Mouse (Mus musculus) left cerebral cortex, postnatal 4 days (tissue): ENCODE measurements around the gene Zfp827. TPM values are rescaled to one million over a fixed set of nuclear protein-coding genes. Genes with fewer than 3 reads are reported as not detected.

Experiments
- DNase-seq: peaks from one replicate; pipeline ENCODE4 v3.0.0-alpha.2; 2022
- intact Hi-C: fragments of 180-260 bp; cut with DNase I; formaldehyde crosslinking; loops from one replicate; pipeline ENCODE4 v1.15.1; 2025
- total RNA-seq, 2 experiments: library from RNA; stranded (reverse); gene quantifications; 2 replicates each; pipeline ENCODE4 v1.2.3; 2021

Gene Zfp827
- total RNA-seq = 10 to 100 TPM; 29.9 to 30.2 TPM

DNA sequence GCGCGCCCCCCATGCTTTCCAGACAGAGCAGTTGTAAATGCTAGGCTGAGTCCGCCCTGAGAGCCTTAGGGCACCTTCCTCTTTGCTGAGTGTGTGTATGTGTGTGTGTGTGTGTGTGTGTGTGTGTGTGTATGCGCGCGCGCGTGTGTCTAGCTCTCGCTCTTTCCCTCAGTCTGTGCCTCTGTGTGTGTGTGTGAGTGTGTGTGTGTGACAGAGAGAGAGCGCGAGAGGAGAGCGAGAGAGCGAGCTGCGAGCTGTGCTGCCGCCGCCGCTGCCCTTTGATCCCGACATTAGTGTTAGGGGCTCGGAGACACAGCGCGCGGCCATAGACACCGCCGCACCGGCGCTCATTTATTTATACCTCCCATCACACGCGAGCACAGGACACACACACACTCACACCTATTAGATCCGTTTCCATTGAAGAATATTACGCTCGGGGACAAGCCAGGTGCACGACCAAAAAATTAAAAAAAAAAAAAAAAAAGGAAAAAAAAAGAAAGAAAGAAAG lies at the start of gene Zfp827:
Gene Zfp827 (plus strand): TSS at position 461 of the 511 bp plus-strand sequence.
- intact Hi-C loops = loop anchor here (5.0 kb wide), 1 partner anchor 264 kb away; the partner anchor contains the start of gene Mmaa
- peak; percentile 80 for DNase-seq

DNA sequence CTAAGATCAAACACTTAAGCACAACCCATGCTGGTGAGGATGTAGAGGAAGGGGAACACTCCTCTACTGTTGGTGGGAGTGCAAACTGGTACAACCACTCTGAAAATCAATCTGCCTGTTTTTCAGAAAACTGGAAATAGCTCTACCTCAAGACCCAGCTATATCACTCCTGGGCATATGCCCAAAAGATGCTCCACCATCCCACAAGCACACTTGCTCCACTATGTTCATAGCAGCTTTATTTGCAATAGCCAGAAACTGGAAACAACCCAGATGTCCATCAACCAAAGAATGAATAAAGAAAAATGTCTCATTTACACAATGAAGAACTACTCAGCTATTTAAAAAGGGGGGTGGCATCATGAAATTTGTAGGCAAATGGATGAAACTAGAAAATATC lies 23.9 kb upstream of the Zfp827 start:
- intact Hi-C loops = no loop called here
- DNase-seq = no peak

GRCm38 (mm10) chr8:79015061-79015460 lies 13.2 kb upstream of the Zfp827 start:
- intact Hi-C loops = no loop called here
- DNase-seq = no peak

DNA sequence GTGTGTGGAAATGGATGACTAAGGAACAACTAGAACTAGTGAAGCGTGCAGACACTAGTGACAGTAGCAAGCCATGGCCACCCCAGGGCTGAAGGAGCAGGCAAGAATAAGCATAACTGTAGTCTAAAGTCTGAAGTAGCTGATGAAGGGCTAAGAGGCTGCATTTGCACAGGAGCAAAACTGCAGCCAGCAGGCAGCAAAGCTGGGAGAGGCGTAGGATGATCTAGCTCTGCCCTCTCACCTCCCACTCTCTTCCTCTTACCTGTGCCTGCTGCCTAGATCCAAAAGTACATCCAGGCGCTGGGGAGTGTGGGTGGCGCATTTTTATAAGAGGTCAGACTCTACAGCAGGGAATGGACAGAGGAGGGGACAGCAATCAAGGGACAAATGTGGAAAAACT lies 12.2 kb upstream of the Zfp827 start:
- intact Hi-C loops = no loop called here
- DNase-seq = no peak

- intact Hi-C loops = no loop called here
- no peak for DNase-seq
These were observed 11.7 kb upstream of the Zfp827 start for GRCm38 (mm10) chr8:79016583-79016982.

- intact Hi-C loops = no loop called here
- no peak for DNase-seq
These were observed 4.3 kb upstream of the Zfp827 start for GRCm38 (mm10) chr8:79023922-79024321.

GRCm38 (mm10) chr8:79027319-79027718 lies 918 bp upstream of the Zfp827 start:
- DNase-seq = no peak
- intact Hi-C loops = loop anchor here (5.0 kb wide), 1 partner anchor 265 kb away; the partner anchor contains the start of gene Mmaa

- peak; percentile 59 for DNase-seq
- intact Hi-C loops = loop anchor here (5.0 kb wide), 1 partner anchor 264 kb away; the partner anchor contains the start of gene Mmaa
These were observed 531 bp downstream of the Zfp827 start for GRCm38 (mm10) chr8:79028541-79029395.

DNA sequence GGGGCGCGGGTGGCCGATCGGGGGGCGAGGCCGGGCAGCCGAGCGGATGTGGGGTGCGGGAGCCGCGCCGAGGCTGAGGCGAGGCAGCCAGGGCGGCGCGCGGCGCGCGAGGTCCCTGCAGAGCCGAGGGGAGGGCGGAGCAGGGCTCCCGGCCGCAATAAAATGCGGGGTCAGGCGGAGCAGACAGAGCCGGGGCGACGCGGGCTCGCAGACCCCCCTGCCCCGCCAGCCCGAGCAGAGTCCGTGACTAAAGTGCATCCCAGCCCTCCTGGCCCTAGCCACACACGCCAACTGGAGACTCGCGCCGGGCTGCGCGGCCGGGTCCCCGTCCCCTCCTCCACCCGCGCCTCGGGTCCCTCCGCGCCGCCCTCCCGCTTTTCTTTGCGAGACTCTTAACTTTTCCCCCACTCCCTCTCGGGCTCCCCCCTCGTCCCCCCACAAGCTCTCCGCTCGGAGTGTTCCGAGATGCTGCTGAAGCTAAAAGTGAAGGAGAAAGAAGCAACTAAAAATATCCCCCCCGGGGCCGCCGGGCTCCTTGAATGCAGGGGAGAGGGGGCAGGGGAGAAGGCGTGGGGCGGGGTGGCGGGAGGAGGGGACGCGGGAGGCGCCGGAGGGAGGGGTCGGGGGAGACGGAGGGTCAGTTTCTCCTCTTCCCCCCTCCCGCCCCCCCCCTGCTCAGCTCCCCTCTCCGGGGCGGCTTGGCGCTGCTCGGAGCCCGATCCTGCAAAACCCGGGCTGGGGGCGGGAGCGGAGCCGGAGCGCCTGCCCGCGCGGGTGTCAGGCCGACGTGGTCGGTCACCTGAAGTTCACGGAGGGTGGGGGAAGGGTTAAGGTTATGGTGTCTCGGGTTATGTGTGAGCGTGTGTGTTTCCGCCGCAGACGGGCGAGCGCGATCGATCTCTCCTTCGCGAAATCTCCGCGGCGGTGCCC lies 1.4 kb downstream of the Zfp827 start:
- DNase-seq = peak; percentile 84
- intact Hi-C loops = loop anchor here (5.0 to 10.0 kb wide), 3 partner anchors 53 to 263 kb away; partner anchors contain the start of gene Mmaa

DNA sequence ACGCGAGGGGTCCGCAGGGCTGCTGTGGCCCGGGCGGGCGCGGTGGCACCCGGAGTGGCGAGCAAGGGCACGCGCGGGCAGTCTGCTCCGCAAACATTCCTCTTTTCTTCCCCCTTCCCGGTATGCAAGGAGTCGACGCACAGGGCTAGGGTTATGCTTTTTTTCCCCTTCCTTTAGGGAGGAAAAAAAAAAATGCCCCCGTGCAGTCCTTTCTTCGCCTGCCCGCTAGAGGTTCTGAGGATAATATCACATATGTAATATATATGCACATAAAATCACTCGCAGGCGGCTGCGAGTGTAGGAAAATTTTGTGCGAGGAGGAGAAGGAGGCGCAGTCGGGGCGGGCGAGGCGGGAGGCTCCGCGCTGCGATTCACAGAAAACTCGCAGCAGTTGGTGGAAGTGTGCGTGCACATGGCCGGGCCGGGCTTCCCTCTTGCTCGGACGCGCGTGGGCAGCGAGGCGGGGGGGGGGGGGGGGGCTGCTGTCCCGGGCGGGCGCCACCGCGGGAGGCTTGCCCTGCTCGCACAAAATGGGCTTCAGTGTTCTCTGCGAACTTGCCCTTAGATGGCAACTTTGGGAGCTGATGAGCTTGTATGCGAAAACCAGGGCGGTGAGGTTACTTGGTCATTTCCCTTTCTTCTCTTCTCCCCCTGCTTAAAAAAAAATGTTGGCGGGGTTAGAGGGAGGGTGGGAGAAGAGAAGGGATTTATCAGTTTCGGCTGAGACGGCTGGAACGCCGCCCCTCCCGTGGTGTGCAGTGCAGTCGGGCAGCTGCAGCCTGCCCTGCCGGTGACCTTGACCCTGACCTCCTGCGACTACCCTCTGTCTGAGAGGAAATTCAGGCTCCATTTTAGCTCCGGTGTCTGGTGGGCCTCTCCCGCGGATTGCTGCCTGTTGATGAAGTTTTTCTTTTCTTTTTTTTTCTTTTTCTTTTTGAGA lies 2.4 kb downstream of the Zfp827 start:
- intact Hi-C loops = loop anchor here (5.0 to 10.0 kb wide), 2 partner anchors 52 to 94 kb away; no protein-coding TSS in a partner anchor
- DNase-seq = peak; percentile 50

- intact Hi-C loops = loop anchor here (10.0 kb wide), 1 partner anchor 87 kb away; no protein-coding TSS in a partner anchor
- DNase-seq = no peak
These were observed 9.3 kb downstream of the Zfp827 start for GRCm38 (mm10) chr8:79037532-79037931.

DNA sequence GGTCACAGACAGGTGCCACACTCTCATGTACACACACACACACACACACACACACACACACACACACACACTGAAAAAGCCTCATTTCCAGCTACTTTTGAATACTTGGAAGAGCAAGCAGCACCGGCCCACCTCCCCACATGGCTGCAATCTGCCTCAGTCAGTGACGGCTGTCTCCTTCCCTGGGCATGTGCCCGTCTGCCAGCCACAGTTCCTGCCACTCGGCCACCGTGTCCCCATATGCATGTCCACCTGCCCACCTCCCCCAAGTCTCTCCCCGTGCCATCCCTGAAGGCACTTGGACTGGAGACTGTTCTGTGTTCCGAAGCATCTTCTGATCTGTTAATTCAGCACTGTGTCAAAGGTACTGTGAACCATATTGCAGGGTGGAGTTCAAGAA lies 9.8 kb downstream of the Zfp827 start:
- intact Hi-C loops = loop anchor here (10.0 kb wide), 1 partner anchor 87 kb away; no protein-coding TSS in a partner anchor

DNA sequence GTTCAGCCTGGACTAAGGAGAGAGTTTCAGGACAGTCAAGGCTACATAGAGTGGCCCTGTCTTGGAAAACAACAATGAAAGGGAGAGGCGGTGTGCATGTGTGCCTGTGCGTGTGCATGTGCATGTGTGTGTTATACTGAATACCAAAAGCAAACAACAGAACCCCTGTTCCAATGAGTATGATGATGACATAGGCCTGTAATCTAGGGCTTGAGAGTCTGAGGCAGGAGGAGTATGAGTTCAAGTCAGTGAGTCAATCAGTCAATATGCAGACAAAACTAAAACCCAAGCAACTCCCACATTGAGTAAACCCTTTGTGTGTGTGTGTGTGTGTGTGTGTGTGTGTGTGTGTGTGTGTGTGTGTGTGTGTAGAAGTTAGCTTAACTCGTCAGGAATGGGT lies 13.2 kb downstream of the Zfp827 start:
- intact Hi-C loops = no loop called here

More for the DNA sequence above, 9.8 kb downstream of the Zfp827 start:
- peak; percentile 66 for DNase-seq

DNA sequence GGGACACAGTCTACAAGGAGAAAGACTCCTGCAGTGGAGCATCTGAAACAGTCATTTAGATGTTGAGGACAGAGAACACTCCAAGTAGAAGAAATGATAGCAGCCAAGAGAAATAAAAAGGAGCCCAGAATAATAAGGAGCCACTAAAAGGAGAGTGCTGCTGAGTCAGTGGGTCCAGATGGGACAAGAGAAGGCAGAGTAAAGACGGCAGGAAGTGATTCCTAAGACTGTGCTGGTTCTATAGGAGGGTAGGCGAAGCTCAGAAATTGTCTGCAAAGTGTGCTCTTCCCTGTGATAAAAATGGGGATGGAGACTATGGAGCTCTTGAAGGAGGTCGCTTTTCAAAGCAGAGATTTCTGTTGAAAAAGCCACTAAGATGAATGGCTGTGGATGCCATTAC lies 14.0 kb downstream of the Zfp827 start:
- intact Hi-C loops = no loop called here
- no peak for DNase-seq

More for the DNA sequence above, 13.2 kb downstream of the Zfp827 start:
- no peak for DNase-seq

DNA sequence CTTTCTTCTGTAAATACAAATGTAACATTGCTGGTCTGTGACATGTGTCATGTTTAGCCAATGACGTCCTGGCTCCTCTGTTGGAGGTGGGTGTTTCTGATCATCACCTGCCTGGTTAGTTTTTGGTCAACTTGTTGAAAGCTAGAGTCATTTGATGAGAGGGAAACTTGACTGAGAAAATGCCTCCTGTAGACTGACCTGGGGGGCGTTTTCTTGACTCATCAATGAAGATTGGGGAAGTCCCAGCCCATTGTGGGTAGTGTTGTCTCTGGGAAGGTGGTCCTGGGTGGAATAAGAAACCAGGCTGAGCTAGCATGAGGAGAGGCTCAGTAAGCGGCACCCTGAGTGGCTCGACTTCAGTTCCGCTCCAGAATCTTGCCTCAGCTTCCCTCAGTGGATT lies 16.4 kb downstream of the Zfp827 start:
- intact Hi-C loops = no loop called here
- no peak for DNase-seq

DNA sequence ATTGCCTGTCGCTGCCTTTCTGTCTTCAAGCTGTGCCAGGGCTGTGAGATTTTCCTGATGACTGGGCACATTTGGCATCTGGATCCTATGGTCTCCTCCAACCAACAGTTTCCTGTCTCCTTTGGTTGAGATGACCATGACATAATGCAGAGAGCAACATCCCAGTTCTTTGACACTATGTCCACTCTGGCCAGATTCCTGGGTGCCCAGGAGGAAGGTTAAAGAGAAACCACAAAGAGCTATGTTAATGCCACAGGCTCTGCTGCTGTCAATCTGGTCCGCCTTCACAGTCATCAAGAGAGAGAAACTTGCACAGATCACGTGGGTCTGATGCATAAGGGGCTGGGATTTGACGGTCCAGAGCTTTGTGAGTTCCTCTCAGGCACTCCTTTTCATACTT lies 18.4 kb downstream of the Zfp827 start:
- intact Hi-C loops = no loop called here
- no peak for DNase-seq

DNA sequence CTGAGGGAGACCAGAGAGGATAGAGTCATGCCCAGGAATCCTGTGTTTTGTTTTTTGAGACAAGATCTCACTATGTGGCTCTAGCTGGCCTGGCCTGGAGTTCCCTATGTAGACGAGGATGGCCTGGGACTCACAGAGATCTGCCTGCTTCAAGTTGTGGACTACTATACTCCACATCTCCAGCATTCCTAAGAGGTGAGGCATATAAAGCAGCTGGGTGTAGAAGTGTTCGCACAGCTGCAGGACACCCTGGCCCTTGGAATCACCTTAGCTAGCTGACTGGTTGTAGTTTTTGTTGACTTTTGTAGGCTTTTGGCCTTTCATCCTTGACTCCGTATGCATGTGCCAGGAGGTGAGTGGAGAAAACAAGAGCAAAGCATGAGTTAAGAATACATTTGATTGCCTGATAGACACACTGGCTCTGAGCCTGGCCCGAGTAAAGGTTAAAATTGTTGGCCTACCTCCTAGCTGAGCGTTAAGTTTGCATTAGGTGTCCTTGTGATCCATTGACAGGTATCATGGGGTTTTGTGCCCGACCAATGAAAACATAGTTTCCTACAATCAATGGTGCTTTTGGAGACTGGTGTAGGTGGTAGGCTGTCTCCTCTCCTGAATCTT lies 20.3 kb downstream of the Zfp827 start:
- DNase-seq = no peak
- intact Hi-C loops = no loop called here

DNA sequence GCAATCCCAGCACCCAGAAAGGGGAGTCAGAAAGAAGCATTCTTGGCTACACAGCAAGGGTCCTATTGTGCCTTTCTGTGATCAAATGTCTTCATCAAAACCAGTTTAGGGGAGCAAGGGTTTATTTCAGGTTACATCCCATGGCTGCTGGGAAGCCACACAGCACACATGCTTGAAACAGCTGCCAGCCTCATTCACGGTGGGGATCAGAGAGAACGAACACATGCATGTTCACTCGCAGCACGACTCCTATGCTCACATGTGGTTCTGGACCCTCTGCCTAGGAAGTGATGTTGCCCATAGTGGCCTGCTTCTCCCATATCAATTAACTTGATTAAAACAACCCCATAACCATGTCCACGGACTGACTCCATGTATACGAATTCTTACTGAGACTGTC lies 26.0 kb downstream of the Zfp827 start:
- intact Hi-C loops = no loop called here
- DNase-seq = no peak

- no peak for DNase-seq
- intact Hi-C loops = no loop called here
These were observed 28.9 kb downstream of the Zfp827 start for GRCm38 (mm10) chr8:79057179-79057578.
